Mouse (Mus musculus) E14TG2a.4 (cell line): Measurements from ENCODE around the gene Agpat2.

Experiments
- H3K27me3 ChIP-seq: 2 replicates; pipeline ENCODE4 v1.6.1; 2014; ENCODE audit warnings: low read length, control low read depth; ENCODE audit not compliant: insufficient read depth
- H3K36me3 ChIP-seq: 2 replicates; pipeline ENCODE4 v1.6.1; 2014; ENCODE audit warnings: low read length, control low read depth; ENCODE audit not compliant: insufficient read depth
- H3K4me1 ChIP-seq: replicated peaks from 2 replicates; pipeline ENCODE4 v1.6.1; 2014; ENCODE audit warnings: low read depth, low read length, control low read depth
- H3K4me3 ChIP-seq: replicated peaks from 2 replicates; pipeline ENCODE4 v1.5.1; 2014; ENCODE audit warnings: mild to moderate bottlenecking, low read length
- H3K9me3 ChIP-seq: 2 replicates; pipeline ENCODE4 v1.6.1; 2014; ENCODE audit warnings: low read length, control low read depth
- CTCF ChIP-seq: conservative IDR thresholded peaks from 2 replicates; pipeline ENCODE4 v1.5.1; 2014; ENCODE audit warnings: low read length
- NANOG ChIP-seq: IDR thresholded peaks from 2 replicates; pipeline ENCODE4 v1.6.1; 2014; ENCODE audit warnings: borderline replicate concordance, low read length, mixed read lengths
- POU5F1 ChIP-seq: IDR thresholded peaks from 2 replicates; pipeline ENCODE4 v1.6.1; 2014; ENCODE audit warnings: low read length, borderline replicate concordance

Gene Agpat2

DNA sequence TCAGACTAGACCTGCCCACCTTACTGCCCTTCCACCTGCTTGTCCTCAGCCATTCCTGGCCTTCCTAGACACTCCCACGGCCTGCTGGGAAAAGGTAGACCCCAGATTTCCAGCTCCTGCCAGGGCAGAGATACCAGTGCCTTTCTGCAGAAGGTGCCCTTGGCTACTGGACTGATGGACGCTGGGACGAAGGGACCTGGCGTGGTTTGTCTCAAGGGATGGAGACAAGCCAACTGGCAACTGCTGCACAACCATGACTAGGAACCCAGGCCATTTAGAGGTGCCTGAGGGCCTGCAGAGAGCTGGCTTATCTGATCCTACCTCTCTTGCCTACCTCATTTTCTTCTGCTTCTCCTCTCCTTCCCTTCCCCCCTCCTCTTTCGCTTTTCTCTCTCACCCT lies 10.7 kb upstream of the Agpat2 start:
- peaks cover 84% of the 10 kb centered on the region for H3K4me1 ChIP-seq
- H3K27me3 ChIP-seq = no peaks in the 10 kb centered on the region
- TF ChIP-seq NANOG (no peak), POU5F1 (no peak), CTCF (no peak)
- H3K9me3 ChIP-seq = no peaks in the 10 kb centered on the region
- H3K4me3 ChIP-seq = no peak overlapping the region
- H3K36me3 ChIP-seq = no peaks in the 10 kb centered on the region

DNA sequence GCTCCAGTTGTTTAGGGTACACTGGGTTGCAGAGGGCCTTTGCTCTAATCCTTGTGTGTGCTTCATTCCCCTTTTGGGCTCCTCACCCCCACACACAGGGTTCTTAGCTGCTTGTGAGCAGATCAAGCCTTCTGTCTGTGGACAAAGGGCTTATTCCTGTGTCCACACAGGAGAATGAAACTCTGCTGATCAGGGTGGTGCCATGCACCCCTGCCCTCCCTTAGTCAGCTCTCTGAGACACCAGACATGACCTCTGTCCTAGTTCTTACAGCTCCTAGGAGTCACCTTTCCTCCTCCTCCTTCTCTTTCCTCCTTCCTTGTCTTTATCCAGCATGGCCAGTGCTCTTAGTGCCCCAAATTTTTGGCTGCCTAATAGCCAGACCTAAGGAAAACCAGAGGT lies 7.7 kb upstream of the Agpat2 start:
- TF ChIP-seq POU5F1 (no peak), NANOG (no peak), CTCF (no peak)
- Histone ChIP-seq H3K4me3 (0 out of 2 replicates have a peak overlapping the region, but pooled peaks have one; percentile 0), H3K36me3 (no peaks in the 10 kb centered on the region)

DNA sequence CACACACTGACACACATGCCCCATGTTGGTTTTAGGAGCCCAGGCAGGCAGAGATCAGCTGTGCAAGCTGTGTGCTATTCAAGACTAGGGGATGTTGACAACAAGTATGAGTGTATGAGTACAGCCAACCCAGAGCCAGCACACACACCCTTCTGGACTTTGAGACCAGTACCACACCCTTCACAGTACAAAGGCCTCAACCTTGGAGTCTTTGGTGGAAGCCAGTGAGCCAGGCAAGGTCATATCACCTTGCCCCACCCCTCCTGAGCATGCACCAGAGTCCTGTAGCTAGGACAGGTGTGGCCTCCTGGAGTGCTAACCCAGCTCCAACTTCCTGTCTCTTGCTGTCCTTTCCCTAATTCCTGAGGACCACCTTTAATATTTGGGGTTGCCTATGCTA lies 6.8 kb upstream of the Agpat2 start:
- TF ChIP-seq NANOG (peak; percentile 41; the same call in 1 of the 2 replicates), POU5F1 (no peak)
- Histone ChIP-seq H3K9me3 (no peaks in the 10 kb centered on the region), H3K27me3 (no peaks in the 10 kb centered on the region), H3K36me3 (no peaks in the 10 kb centered on the region), H3K4me1 (peaks cover 95% of the 10 kb centered on the region), H3K4me3 (peak overlapping the region; percentile 5; the same call in 1 of the 2 replicates)

More for the DNA sequence above, 7.7 kb upstream of the Agpat2 start:
- Histone ChIP-seq H3K9me3 (no peaks in the 10 kb centered on the region), H3K4me1 (peaks cover 87% of the 10 kb centered on the region), H3K27me3 (no peaks in the 10 kb centered on the region)

DNA sequence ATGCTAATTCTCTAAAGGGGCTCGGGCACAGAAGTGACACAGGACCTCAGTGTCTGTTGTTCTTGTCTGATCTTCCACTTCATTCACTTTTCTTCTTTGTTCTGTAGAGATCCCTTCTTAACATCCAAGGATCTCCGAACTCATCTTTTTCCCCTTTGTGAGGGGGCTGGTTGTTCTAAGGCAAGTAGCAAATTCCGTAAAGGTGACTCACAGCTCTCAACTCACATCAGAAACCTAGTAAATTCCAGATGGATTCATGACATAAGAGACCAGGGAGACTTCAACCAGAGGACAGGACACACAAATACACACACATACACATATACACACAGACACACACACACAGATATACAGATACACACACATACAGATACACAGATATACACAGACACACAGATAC lies 6.3 kb upstream of the Agpat2 start:
- H3K9me3 ChIP-seq = no peaks in the 10 kb centered on the region
- no peaks in the 10 kb centered on the region for H3K36me3 ChIP-seq
- TF ChIP-seq POU5F1 (no peak), NANOG (no peak), CTCF (no peak)
- H3K4me1 ChIP-seq = peaks cover 100% of the 10 kb centered on the region
- H3K4me3 ChIP-seq = peak overlapping the region; percentile 5; the same call in 1 of the 2 replicates
- no peaks in the 10 kb centered on the region for H3K27me3 ChIP-seq

DNA sequence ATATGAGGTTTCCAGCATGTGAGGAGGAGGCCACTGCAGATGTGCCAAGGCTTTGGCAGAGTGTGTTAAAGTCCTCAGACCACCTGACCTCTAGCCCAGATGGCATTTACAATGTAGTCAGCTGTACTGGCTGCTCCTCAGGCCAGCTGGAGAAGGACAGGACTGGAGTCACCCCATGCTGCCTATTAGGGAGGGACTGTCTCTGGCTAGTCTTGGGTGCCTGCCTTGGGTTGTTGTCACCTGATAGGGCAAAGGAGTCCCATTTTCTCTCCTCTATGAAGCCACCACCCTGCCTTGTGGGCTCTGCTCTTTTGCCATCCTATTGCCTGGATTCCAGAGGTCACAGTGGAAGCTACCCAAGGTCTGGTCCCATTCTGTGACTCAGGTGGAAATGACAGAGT lies 5.0 kb upstream of the Agpat2 start:
- TF ChIP-seq CTCF = no peak
- no peak for TF ChIP-seq POU5F1
- TF ChIP-seq NANOG = no peak
- Histone ChIP-seq H3K36me3 (no peaks in the 10 kb centered on the region), H3K9me3 (no peaks in the 10 kb centered on the region), H3K27me3 (no peaks in the 10 kb centered on the region), H3K4me3 (no peak overlapping the region), H3K4me1 (peaks cover 99% of the 10 kb centered on the region)

DNA sequence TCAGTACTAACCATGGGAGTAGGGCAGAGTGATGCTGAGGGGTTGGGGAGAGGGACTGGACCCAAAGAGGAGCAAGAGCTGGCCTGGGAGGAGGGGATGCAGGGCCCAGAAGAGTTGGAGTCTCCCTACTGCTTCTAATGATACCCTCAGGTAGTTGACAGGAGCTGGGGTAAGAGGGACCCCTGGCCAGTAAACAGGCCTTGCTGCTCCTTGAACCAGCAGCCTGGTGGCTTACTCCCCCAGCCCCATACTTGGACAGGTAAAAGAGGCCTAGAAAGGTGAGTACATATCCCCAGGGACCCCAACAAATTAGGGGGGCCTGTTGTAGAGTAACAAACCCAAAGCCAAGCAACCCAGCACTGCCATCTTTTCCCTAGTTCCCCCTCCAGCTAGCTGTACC lies 4.6 kb upstream of the Agpat2 start:
- Histone ChIP-seq H3K4me3 (no peak overlapping the region), H3K36me3 (no peaks in the 10 kb centered on the region), H3K27me3 (no peaks in the 10 kb centered on the region), H3K4me1 (peaks cover 94% of the 10 kb centered on the region), H3K9me3 (no peaks in the 10 kb centered on the region)
- no peak for TF ChIP-seq CTCF
- no peak for TF ChIP-seq NANOG
- no peak for TF ChIP-seq POU5F1

DNA sequence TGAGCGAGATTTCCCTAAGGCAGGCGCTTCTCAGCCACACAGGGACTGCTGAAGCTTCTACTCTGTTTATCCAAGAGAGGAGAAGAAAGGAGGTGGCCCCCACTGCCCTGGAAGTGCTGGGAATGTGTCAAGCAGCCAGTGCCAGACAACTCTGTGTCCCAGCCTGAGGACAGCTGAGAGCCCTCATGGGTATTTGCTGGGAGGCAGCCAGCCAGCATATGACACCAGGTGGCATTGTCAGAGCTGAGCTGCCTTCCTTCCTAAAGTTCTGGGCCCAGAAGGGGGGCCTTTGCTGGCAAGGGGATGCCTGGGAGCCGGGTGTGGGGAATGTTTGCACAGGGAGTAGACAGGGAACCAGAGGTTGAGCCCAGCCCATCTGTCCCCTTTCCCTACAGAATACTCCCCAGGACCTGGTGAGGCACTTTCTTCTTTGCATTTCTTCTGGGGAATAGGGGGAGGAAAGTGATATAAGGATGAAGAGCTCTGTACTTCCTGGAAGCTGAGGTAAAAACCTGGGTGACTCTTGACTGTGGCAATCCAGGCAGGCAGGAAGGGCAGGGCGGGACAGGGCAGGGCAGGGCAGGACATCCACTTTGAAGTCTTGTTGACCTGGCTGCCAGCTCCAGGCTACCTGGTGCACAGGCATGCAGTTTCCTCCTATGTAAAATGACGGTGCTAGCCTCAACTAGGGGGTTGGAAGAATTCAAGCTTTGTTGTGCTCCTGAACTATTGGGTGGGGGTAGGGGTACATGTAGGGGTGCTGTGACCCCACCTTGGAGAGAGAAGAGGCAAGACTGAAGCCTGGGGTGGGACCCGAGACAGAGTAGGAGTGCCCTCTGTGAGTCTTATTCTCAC lies 3.1 kb upstream of the Agpat2 start:
- H3K4me1 ChIP-seq = peaks cover 91% of the 10 kb centered on the region
- H3K4me3 ChIP-seq = 0 out of 2 replicates have a peak overlapping the region, but pooled peaks have one; percentile 7
- no peak for TF ChIP-seq CTCF
- no peak for TF ChIP-seq NANOG
- no peak for TF ChIP-seq POU5F1
- H3K9me3 ChIP-seq = no peaks in the 10 kb centered on the region
- no peaks in the 10 kb centered on the region for H3K27me3 ChIP-seq
- no peaks in the 10 kb centered on the region for H3K36me3 ChIP-seq

DNA sequence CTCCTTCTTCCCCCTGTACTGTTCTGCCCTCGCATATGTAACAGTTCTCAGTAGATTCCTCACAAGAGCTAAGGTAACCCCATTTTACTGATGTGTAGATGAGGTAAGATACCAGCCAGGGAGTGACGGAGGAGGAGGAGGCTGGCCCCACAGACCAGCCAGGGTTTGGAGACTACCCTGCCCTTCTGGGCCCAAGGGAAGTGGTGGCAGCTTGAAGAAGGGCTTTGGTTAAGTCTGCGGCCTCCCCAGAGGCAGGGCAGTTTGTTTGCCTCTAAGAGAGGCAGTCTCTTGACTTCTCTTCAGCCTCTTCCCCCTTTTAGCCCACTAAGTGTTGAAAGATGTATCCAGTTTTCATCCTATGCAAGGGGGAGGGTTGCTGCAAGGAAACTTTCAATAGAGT lies 2.4 kb upstream of the Agpat2 start:
- H3K4me1 ChIP-seq = peaks cover 91% of the 10 kb centered on the region
- no peak overlapping the region for H3K4me3 ChIP-seq
- H3K9me3 ChIP-seq = no peaks in the 10 kb centered on the region
- no peak for TF ChIP-seq NANOG
- TF ChIP-seq CTCF = no peak
- TF ChIP-seq POU5F1 = no peak
- H3K27me3 ChIP-seq = no peaks in the 10 kb centered on the region
- H3K36me3 ChIP-seq = 0 out of 2 replicates have a peak, but pooled peaks cover 4% of the 10 kb centered on the region

DNA sequence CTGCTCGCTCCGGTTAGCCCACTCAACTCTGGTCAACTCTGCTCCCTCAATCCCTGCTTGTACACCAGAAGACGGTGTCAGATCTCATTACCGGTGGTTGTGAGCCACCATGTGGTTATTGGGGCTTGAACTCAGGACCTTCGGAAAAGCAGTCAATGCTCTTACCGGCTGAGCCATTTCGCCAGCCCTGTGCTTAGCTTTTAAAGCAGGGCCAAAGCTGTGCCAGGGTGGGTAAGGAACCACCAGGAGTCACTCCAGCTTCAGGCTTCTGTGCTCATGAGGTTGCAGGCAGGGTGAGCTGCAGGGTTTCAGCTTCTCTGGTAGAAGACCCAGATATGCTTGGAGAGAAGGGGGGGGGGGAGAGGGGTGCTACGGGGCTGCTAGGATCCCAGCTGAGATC lies 1.1 kb upstream of the Agpat2 start:
- TF ChIP-seq CTCF (no peak), POU5F1 (no peak), NANOG (no peak)
- 0 out of 2 replicates have a peak, but pooled peaks cover 6% of the 10 kb centered on the region for H3K36me3 ChIP-seq
- H3K4me1 ChIP-seq = peaks cover 89% of the 10 kb centered on the region
- no peak overlapping the region for H3K4me3 ChIP-seq
- no peaks in the 10 kb centered on the region for H3K9me3 ChIP-seq
- H3K27me3 ChIP-seq = no peaks in the 10 kb centered on the region
